Mouse (Mus musculus): ENCODE measurements at regions not wholly inside any gene's neighbourhood (a gene's known extent, or its start where the extent isn't known, plus 50 kb on each side); places are given as distances from the start of the nearest gene placed in this dataset.

DNA sequence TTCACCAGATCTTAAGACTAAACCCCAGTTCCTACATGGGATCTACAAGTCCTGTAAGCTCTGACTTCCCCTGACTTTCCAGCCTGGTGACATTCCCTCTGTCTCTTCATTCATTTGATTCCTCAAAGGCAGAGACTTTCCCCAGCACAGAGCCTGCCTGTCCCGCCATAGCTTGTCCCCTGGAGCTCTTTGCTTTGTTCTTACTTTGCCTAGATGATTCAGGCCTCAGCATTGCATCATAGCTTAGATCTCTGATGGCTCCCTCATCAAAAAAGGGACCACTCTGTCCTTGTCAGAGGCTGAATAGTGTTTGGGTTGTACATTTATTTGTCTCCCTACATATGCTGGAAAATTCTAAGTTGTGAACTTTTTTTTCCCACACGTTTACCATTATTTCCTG, 57.6 kb upstream of the Exoc6 start:
- WGBS = 48% methylated on average over 2 of the region's 2 CpGs
- H3K4me3 ChIP-seq = no peak overlapping the region
- no peak overlapping the region for H3K27ac ChIP-seq (replicated peaks)
- H3K27me3 ChIP-seq (replicated peaks; ENCODE audit: low read depth, poor library complexity, severe bottlenecking) = no peaks in the 10 kb centered on the region
- DNase-seq (ENCODE audit: low spot score) = no peak
- H3K9me3 ChIP-seq = no peaks in the 10 kb centered on the region; the same call in 1 of the 2 replicates
- peaks cover 17% of the 10 kb centered on the region for H3K4me1 ChIP-seq
- no peaks in the 10 kb centered on the region for H3K36me3 ChIP-seq (replicated peaks)

DNA sequence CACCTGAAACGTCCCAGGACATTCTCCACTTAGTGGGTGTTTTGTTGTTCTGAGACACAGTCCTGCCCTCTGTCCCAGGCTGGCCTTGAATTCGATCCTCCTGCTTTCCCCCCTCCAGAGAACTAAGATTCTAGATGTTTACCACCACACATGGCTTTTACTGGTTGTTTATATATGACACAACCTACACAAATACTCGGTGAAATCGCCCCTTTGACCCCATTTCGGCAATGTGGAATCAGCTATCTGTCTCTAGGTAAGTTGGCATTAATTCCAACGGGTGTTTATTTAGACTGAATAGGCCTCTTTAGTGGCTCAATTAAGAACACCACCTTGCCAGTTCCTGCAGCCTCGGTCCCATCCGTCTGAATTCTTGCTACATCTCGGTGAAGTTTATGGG, 56.8 kb upstream of the Exoc6 start:
- Histone ChIP-seq H3K27me3 (replicated peaks; ENCODE audit: low read depth, poor library complexity, severe bottlenecking) (no peaks in the 10 kb centered on the region), H3K27ac (replicated peaks) (no peak overlapping the region), H3K4me1 (peaks cover 17% of the 10 kb centered on the region), H3K36me3 (replicated peaks) (no peaks in the 10 kb centered on the region), H3K9me3 (no peaks in the 10 kb centered on the region; the same call in 1 of the 2 replicates), H3K4me3 (no peak overlapping the region)
- no peak for DNase-seq (ENCODE audit: low spot score)
- WGBS = 69% methylated on average over 9 of the region's 9 CpGs

GRCm38 (mm10) chr19:37493921-37494485, 56.2 kb upstream of the Exoc6 start:
- Histone ChIP-seq H3K27ac (replicated peaks) (peak overlapping the region; percentile 5; the same call in 1 of the 2 replicates), H3K27me3 (replicated peaks; ENCODE audit: low read depth, poor library complexity, severe bottlenecking) (no peaks in the 10 kb centered on the region), H3K4me3 (no peak overlapping the region), H3K4me1 (peaks cover 17% of the 10 kb centered on the region), H3K36me3 (replicated peaks) (no peaks in the 10 kb centered on the region), H3K9me3 (no peaks in the 10 kb centered on the region; the same call in 1 of the 2 replicates)
- 35% methylated on average over 10 of the region's 10 CpGs for WGBS
- peak; percentile 21 for DNase-seq (ENCODE audit: low spot score)

DNA sequence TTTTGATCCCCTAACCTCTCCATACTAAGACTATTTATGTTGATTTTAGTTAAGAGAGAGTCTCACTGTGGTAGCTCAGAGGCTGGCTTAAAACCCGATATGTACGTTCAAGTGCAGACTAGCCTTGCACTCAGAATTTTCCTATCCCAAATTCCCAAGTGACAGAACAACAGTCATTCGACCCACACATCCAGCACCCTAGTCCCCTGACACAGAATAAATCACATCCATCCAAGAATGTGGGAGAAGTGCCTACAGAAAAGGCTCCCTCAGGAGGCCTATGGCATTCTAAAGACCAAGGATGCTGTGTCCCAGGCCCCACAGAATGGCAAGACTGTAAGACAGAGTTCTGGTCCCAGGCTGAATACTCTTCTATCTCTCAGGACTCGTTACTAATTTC, 55.4 kb upstream of the Exoc6 start:
- DNase-seq (ENCODE audit: low spot score) = no peak
- WGBS = 78% methylated on average over 4 of the region's 4 CpGs
- Histone ChIP-seq H3K4me3 (no peak overlapping the region), H3K9me3 (no peaks in the 10 kb centered on the region; the same call in 1 of the 2 replicates), H3K27me3 (replicated peaks; ENCODE audit: low read depth, poor library complexity, severe bottlenecking) (no peaks in the 10 kb centered on the region), H3K4me1 (peaks cover 17% of the 10 kb centered on the region), H3K36me3 (replicated peaks) (no peaks in the 10 kb centered on the region), H3K27ac (replicated peaks) (no peak overlapping the region)

DNA sequence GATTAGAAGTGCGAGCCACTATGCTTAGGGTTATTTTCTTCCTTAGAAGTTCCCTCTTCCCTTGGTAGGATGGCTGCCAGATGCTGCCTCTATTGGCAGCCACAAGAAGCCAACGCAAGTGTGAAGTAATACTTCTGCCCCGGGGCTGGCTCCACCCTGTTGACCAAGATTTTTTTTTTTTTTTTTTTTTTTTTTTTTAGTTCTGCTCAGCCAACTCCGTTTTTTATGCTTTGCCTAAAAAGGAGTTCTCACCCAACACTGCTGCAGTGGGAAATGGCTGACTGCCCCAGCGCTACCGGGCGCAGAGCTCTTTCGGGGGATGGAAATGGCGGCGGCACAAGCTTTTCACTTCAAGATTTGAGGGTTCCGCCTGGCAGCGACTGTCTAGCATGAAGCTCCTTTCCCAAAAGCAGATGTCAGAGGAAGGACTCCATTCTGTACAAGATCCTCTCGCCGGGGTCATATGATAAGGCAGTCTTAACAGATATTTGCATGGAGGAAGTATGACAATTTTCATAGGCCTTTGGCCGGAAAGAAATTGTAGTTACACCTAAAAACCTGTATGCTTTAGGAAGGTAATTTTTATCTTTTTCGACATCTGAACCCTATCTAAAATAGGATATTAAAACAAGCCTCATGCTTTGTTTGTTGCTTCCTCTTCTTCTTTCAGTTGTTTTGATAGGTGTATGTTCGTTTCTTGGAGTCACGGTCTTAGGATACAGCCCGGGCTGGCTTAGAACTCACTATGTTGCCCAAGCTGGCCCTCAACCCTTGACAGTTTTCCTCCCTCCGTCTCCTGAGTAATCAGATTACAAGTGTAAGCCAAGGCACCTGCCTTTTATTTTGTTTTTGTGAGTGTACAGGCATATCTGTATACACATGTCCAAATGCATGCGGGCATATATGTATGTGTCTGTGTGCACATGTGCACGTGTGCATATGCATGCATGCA, 54.6 kb upstream of the Exoc6 start:
- Histone ChIP-seq H3K9me3 (no peaks in the 10 kb centered on the region; the same call in 1 of the 2 replicates), H3K27ac (replicated peaks) (no peak overlapping the region), H3K4me1 (peaks cover 16% of the 10 kb centered on the region), H3K27me3 (replicated peaks; ENCODE audit: low read depth, poor library complexity, severe bottlenecking) (no peaks in the 10 kb centered on the region), H3K4me3 (no peak overlapping the region), H3K36me3 (replicated peaks) (no peaks in the 10 kb centered on the region)
- no peak for DNase-seq (ENCODE audit: low spot score)
- WGBS = 86% methylated on average over 22 of the region's 22 CpGs

DNA sequence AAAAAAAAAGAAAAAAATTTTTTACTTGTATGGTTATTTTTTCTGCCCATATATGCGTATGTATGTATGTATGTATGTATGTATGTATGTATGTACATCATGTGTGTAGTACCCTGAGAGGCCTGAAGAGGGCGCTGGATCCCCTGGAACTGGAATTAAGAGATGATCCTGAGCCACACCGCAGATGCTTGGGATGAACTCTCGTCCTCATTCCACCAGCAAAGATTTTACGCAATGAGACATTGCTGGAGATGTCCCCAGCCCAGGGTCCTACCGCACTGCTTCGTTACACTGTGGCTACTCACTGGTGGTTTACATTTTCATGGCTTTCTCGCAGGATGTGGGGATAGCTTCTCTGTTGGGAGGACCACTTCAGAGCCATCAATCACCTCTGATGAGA, 53.5 kb upstream of the Exoc6 start:
- Histone ChIP-seq H3K4me1 (peaks cover 13% of the 10 kb centered on the region), H3K36me3 (replicated peaks) (no peaks in the 10 kb centered on the region), H3K4me3 (no peak overlapping the region), H3K9me3 (no peaks in the 10 kb centered on the region; the same call in 1 of the 2 replicates), H3K27me3 (replicated peaks; ENCODE audit: low read depth, poor library complexity, severe bottlenecking) (no peaks in the 10 kb centered on the region), H3K27ac (replicated peaks) (no peak overlapping the region)
- DNase-seq (ENCODE audit: low spot score) = no peak
- 85% methylated on average over 8 of the region's 8 CpGs for WGBS

GRCm38 (mm10) chr19:37497161-37497560, 53.1 kb upstream of the Exoc6 start:
- H3K4me1 ChIP-seq = peaks cover 13% of the 10 kb centered on the region
- H3K27me3 ChIP-seq (replicated peaks; ENCODE audit: low read depth, poor library complexity, severe bottlenecking) = no peaks in the 10 kb centered on the region
- H3K9me3 ChIP-seq = no peaks in the 10 kb centered on the region; the same call in 1 of the 2 replicates
- no peaks in the 10 kb centered on the region for H3K36me3 ChIP-seq (replicated peaks)
- WGBS = 96% methylated on average over 8 of the region's 8 CpGs
- H3K27ac ChIP-seq (replicated peaks) = no peak overlapping the region
- H3K4me3 ChIP-seq = no peak overlapping the region
- no peak for DNase-seq (ENCODE audit: low spot score)

DNA sequence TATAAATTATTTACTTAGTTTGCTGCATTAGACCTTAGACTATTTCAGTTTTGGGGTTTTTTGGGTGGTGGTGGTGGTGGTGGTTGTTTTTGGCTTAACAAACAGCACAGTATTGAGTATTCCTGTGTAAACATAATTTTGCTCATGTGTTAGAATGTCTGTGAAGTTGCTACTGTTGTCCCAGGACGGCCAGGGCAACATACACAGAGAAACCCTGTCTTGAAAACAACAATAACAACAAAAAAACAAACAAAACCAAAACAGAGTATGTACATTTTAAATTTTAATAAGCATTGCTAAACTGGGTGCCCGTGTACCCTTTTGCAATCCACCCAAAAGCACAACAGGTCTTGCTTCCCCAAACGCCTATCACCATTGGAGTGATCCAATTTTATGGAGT, 51.8 kb upstream of the Exoc6 start:
- WGBS = 85% methylated on average over 3 of the region's 3 CpGs
- Histone ChIP-seq H3K27ac (replicated peaks) (no peak overlapping the region), H3K4me3 (no peak overlapping the region), H3K9me3 (no peaks in the 10 kb centered on the region; the same call in 1 of the 2 replicates), H3K36me3 (replicated peaks) (no peaks in the 10 kb centered on the region), H3K4me1 (peaks cover 12% of the 10 kb centered on the region), H3K27me3 (replicated peaks; ENCODE audit: low read depth, poor library complexity, severe bottlenecking) (no peaks in the 10 kb centered on the region)
- DNase-seq (ENCODE audit: low spot score) = no peak

Data from embryonic facial prominence, embryonic 10.5 days (tissue).